Mouse (Mus musculus) olfactory bulb, adult 2 months (tissue): ENCODE measurements at regions not wholly inside any gene's neighbourhood (a gene's known extent, or its start where the extent isn't known, plus 50 kb on each side); places are given as distances from the start of the nearest gene placed in this dataset.

Experiments
- CTCF ChIP-seq: fragments of 200-500 bp; IDR thresholded peaks from 2 replicates; pipeline ENCODE4 v1.5.1; 2012; ENCODE audit warnings: low read depth, mild to moderate bottlenecking, low read length, moderate library complexity; ENCODE audit not compliant: insufficient read depth
- POLR2A ChIP-seq: fragments of 200-500 bp; IDR thresholded peaks from 2 replicates; pipeline ENCODE4 v1.6.1; 2012; ENCODE audit warnings: mild to moderate bottlenecking, low read depth, low read length, moderate library complexity; ENCODE audit not compliant: insufficient read depth

- TF ChIP-seq CTCF, result no peak
- TF ChIP-seq POLR2A, result no peak
Observed at GRCm38 (mm10) chr9:63051631-63052030, 63.9 kb upstream of the Pias1 start.
